Mouse (Mus musculus) kidney, embryonic 15.5 days (tissue): Measurements from ENCODE around the gene Pde8a. TPM values are rescaled to one million over a fixed set of nuclear protein-coding genes. Genes with fewer than 3 reads are reported as not detected.

Experiments
- ATAC-seq: fragments of 200-750 bp; cut with Nextera tagmentation; replicated peaks from 2 replicates; pipeline ENCODE4 v1.8.0; 2017; ENCODE audit warnings: moderate TSS enrichment; ENCODE audit not compliant: low FRiP score
- H3K27ac ChIP-seq: fragments of 300-500 bp; sonication (generic); 2 replicates; pipeline ENCODE4 v1.5.1; 2015; ENCODE audit warnings: mild to moderate bottlenecking, inconsistent platforms
- H3K27me3 ChIP-seq: fragments of 300-500 bp; sonication (generic); 2 replicates; pipeline ENCODE4 v1.6.1; 2015; ENCODE audit warnings: inconsistent platforms
- H3K36me3 ChIP-seq: fragments of 300-500 bp; sonication (generic); 2 replicates; pipeline ENCODE4 v1.6.1; 2015; ENCODE audit warnings: inconsistent platforms
- H3K4me1 ChIP-seq: fragments of 300-500 bp; sonication (generic); 2 replicates; pipeline ENCODE4 v1.6.1; 2015; ENCODE audit warnings: inconsistent platforms
- H3K4me2 ChIP-seq: fragments of 300-500 bp; sonication (generic); 2 replicates; pipeline ENCODE4 v1.6.1; 2015; ENCODE audit warnings: moderate library complexity, mild to moderate bottlenecking, inconsistent platforms
- H3K4me3 ChIP-seq: fragments of 300-500 bp; sonication (generic); replicated peaks from 2 replicates; pipeline ENCODE4 v1.5.1; 2015; ENCODE audit warnings: mild to moderate bottlenecking, inconsistent platforms
- H3K9ac ChIP-seq: fragments of 300-500 bp; sonication (generic); 2 replicates; pipeline ENCODE4 v1.6.1; 2015; ENCODE audit warnings: mild to moderate bottlenecking, inconsistent platforms
- H3K9me3 ChIP-seq: fragments of 300-500 bp; sonication (generic); replicated peaks from 2 replicates; pipeline ENCODE4 v1.6.1; 2016; ENCODE audit warnings: inconsistent platforms
- WGBS: fragments of 180-500 bp; shearing (Covaris S2); methylation state at CpG from one replicate; pipeline ENCODE4 v1.1.7; 2015; ENCODE audit warnings: mixed read lengths; 5-methylcytosine and 5-hydroxymethylcytosine counted together
- polyA plus RNA-seq: library from polyadenylated mRNA; unstranded; fragments of >200 nt; fragmentation: Nextera tagmentation; extraction: Ambion mirVana; gene quantifications from 2 replicates; pipeline ENCODE4 v1.2.1, GENCODE M21; 2015

The Pde8a gene
- polyA plus RNA-seq, 1 experiment from 2014 or later: 5.7 TPM

DNA sequence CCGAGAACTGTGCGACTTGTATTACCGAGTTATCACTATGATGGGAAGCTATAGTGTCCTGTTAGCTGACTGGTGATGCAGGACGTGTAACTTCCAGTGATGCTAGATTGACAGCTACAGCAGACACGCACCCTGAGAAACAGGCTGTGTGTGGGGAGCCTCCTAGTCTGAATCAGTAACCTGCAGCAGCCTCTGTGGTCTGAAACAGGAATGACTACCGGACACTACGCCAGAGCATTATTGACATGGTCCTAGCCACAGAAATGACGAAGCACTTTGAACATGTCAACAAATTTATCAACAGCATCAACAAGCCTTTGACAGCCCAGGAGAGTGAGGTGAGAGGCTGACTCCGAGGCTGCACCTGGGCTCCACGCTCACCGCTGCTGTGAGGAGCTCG, 112.6 kb downstream of the Pde8a start:
- Histone ChIP-seq H3K4me1 (no peaks in the 10 kb centered on the region), H3K27ac (no peak overlapping the region), H3K9ac (no peak overlapping the region), H3K9me3 (no peaks in the 10 kb centered on the region), H3K36me3 (peaks cover 24% of the 10 kb centered on the region), H3K4me3 (no peak overlapping the region), H3K4me2 (no peak overlapping the region), H3K27me3 (no peaks in the 10 kb centered on the region)
- ATAC-seq: no peak
- 88% methylated on average over 12 of the region's 12 CpGs for WGBS

- Histone ChIP-seq H3K9me3 (no peaks in the 10 kb centered on the region), H3K36me3 (peaks cover 24% of the 10 kb centered on the region), H3K27me3 (no peaks in the 10 kb centered on the region), H3K4me1 (no peaks in the 10 kb centered on the region), H3K4me3 (no peak overlapping the region), H3K27ac (no peak overlapping the region), H3K4me2 (no peak overlapping the region), H3K9ac (no peak overlapping the region)
- WGBS: 86% methylated on average over 6 of the region's 6 CpGs
- no peak for ATAC-seq
Measured at GRCm38 (mm10) chr7:81326859-81327258, 113.5 kb downstream of the Pde8a start.

- Histone ChIP-seq H3K4me2 (no peak overlapping the region), H3K27ac (no peak overlapping the region), H3K36me3 (peaks cover 28% of the 10 kb centered on the region), H3K9ac (no peak overlapping the region), H3K4me1 (no peaks in the 10 kb centered on the region), H3K9me3 (no peaks in the 10 kb centered on the region), H3K27me3 (no peaks in the 10 kb centered on the region), H3K4me3 (no peak overlapping the region)
- 87% methylated on average over 10 of the region's 10 CpGs for WGBS
- no peak for ATAC-seq
Measured at GRCm38 (mm10) chr7:81327661-81328060, 114.3 kb downstream of the Pde8a start.

DNA sequence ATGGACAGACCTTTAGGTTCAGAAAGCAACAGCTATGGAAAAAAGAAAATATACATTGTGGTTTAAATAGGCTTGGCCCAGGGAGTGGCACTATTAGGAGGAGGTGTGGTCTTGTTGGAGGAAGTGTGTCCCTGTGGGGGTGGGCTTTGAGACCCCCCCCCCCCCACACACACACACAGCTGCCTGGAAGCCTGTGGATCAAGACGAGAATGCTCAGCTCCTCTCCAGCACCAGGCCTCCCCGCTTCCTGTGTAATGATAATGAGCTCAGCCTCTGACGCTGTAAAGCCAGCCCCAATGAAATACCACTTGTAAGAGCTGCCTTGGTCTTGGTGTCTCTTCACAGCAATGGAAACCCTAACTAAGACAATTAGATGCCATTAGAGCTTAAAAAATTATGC, 117.4 kb downstream of the Pde8a start:
- no peak overlapping the region for H3K4me3 ChIP-seq
- H3K4me2 ChIP-seq: no peak overlapping the region
- WGBS: 17% methylated on average over 3 of the region's 3 CpGs
- peaks cover 52% of the 10 kb centered on the region for H3K36me3 ChIP-seq
- H3K9me3 ChIP-seq: no peaks in the 10 kb centered on the region
- no peak overlapping the region for H3K27ac ChIP-seq
- H3K27me3 ChIP-seq: no peaks in the 10 kb centered on the region
- H3K9ac ChIP-seq: no peak overlapping the region
- peaks cover under 1% of the 10 kb centered on the region; the same call in 1 of the 2 replicates for H3K4me1 ChIP-seq
- no peak for ATAC-seq

GRCm38 (mm10) chr7:81331851-81332250, 118.5 kb downstream of the Pde8a start:
- no peak overlapping the region for H3K4me3 ChIP-seq
- no peak overlapping the region for H3K4me2 ChIP-seq
- peak; percentile 55; the same call in 1 of the 2 replicates for ATAC-seq
- H3K36me3 ChIP-seq: peaks cover 61% of the 10 kb centered on the region
- no peak overlapping the region for H3K27ac ChIP-seq
- no peaks in the 10 kb centered on the region for H3K27me3 ChIP-seq
- H3K9me3 ChIP-seq: no peaks in the 10 kb centered on the region
- H3K4me1 ChIP-seq: peaks cover 4% of the 10 kb centered on the region; the same call in 1 of the 2 replicates
- H3K9ac ChIP-seq: no peak overlapping the region
- WGBS: 64% methylated on average over 7 of the region's 7 CpGs

DNA sequence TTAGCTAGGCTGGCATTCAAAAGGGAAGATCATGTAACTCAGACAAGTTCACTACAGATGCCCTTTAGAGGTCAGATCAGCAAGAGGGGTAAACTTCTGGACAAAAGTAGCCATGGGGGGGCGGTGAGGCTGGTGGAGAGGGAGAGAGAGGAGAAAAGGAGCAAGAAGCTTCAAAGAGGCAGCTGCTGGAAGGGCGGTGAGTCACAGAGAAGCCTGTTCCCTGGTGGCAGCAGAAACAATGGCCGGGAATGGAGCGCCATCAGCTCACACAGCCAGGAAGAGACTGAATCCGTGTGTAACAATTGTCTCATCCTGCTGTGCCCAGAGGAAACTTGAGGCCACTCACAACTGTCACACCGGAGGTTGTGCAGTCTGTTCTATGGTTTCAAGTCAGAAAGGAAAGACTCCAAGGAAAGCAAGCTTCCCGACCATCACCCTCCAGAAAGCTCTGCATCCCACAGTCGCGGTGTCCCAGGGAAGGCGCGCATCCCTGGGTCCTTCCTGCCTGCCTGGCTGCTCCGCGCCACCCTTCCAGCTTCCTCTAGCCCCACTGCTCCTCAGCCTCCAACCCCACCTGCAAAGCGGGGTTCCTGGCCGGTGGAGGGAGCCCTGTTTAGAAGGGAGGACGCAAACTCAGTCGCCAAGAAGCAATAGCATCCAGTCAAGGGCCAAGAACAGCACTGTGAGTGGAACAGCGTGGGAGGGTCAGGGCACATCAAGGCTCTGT, 122.5 kb downstream of the Pde8a start:
- H3K27me3 ChIP-seq: no peaks in the 10 kb centered on the region
- peak overlapping the region; percentile 84 for H3K27ac ChIP-seq
- no peak overlapping the region for H3K9ac ChIP-seq
- H3K4me2 ChIP-seq: no peak overlapping the region
- peaks cover 4% of the 10 kb centered on the region; the same call in 1 of the 2 replicates for H3K4me1 ChIP-seq
- peaks cover 77% of the 10 kb centered on the region for H3K36me3 ChIP-seq
- no peak for ATAC-seq
- 68% methylated on average over 18 of the region's 18 CpGs for WGBS
- H3K9me3 ChIP-seq: no peaks in the 10 kb centered on the region
- H3K4me3 ChIP-seq: no peak overlapping the region

- no peak for ATAC-seq
Measured at GRCm38 (mm10) chr7:81336432-81336786, 123.0 kb downstream of the Pde8a start.

DNA sequence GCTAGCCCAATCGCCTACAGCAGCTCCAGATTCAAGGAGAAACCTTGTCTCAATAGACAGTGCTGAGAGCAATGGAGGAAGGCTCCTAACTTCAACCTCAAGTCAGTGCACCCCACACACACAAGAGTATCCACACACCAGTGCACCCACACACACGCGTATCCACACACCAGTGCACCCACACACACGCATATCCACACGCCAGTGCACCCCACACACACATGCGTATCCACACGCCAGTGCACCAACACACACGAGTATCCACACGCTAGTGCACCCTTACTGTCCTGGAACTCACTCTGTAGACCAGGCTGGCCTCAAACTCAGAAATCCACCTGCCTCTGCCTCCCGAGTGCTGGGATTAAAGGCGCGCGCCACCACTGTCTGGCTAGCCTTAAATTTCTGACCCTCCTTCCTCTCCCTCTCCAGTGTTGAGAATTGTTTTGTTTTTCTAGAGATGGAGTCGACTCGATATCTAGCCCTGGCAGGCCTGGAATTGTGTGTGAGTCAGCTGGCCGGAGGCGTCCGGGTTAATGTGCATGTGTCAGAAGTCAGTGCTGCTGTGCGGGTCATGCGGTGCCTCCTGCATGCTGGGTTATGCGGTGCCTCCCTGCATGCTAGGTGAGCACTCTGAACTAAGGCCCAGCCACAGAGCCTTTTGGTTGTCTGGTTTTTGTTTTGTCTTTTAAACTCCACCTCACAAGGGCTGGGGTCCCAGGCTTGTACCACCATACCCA, 124.6 kb downstream of the Pde8a start:
- H3K27ac ChIP-seq: no peak overlapping the region
- H3K9ac ChIP-seq: no peak overlapping the region
- 96% methylated on average over 21 of the region's 21 CpGs for WGBS
- no peaks in the 10 kb centered on the region for H3K9me3 ChIP-seq
- no peaks in the 10 kb centered on the region for H3K27me3 ChIP-seq
- peaks cover 18% of the 10 kb centered on the region for H3K4me1 ChIP-seq
- no peak overlapping the region for H3K4me2 ChIP-seq
- no peak for ATAC-seq
- peaks cover 91% of the 10 kb centered on the region for H3K36me3 ChIP-seq
- no peak overlapping the region for H3K4me3 ChIP-seq

More at GRCm38 (mm10) chr7:81336432-81336786, 123.0 kb downstream of the Pde8a start:
- Histone ChIP-seq H3K4me3 (no peak overlapping the region), H3K9me3 (no peaks in the 10 kb centered on the region), H3K4me1 (peaks cover 5% of the 10 kb centered on the region; the same call in 1 of the 2 replicates), H3K27ac (peak overlapping the region; percentile 84), H3K9ac (no peak overlapping the region), H3K27me3 (no peaks in the 10 kb centered on the region), H3K4me2 (no peak overlapping the region), H3K36me3 (peaks cover 83% of the 10 kb centered on the region)
- WGBS: 43% methylated on average over 8 of the region's 8 CpGs

DNA sequence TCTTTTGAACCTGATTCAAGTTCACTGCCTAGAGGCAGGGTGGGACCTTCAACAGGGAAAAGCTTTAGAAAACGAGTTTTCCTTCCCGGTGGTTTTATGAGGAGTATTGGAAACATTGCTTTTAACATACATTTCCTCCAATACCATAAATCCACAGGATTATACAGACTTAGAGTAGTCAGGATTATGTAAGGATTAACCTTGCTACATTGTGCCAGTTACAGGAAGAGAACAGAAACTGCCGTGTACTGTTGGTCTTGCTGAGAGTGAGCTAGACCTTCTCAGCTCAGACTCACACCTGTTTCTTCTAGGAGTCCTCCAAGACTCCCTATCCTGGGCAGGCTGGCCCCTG, 125.1 kb downstream of the Pde8a start:
- 85% methylated on average over 3 of the region's 3 CpGs for WGBS
- Histone ChIP-seq H3K9me3 (no peaks in the 10 kb centered on the region), H3K4me3 (no peak overlapping the region), H3K27ac (no peak overlapping the region), H3K27me3 (no peaks in the 10 kb centered on the region), H3K36me3 (peaks cover 92% of the 10 kb centered on the region), H3K9ac (no peak overlapping the region), H3K4me2 (no peak overlapping the region), H3K4me1 (peaks cover 24% of the 10 kb centered on the region)
- no peak for ATAC-seq

DNA sequence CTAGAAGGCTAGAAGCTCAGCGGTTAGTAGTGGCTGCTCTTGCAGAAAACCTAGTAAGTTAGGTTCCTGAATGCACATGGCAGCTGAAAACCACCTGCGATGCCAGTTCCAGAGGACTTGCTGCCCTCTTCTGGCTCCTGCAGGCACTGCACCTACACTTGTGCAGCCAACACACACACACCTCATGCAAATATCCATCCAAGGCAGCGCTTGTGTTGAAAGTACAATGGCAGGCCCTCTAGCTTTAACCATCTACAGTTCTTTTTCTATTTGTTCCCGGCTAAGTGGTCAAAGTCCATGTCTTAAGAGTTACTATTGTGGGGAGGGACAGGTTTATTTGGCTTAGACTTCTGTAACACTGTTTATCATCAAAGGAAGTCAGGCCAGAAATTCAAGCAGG, 126.4 kb downstream of the Pde8a start:
- 79% methylated on average over 4 of the region's 4 CpGs for WGBS
- H3K9me3 ChIP-seq: no peaks in the 10 kb centered on the region
- H3K27me3 ChIP-seq: no peaks in the 10 kb centered on the region
- no peak overlapping the region for H3K9ac ChIP-seq
- H3K4me3 ChIP-seq: no peak overlapping the region
- ATAC-seq: no peak
- peaks cover 29% of the 10 kb centered on the region for H3K4me1 ChIP-seq
- H3K27ac ChIP-seq: no peak overlapping the region
- peaks cover 91% of the 10 kb centered on the region for H3K36me3 ChIP-seq
- no peak overlapping the region for H3K4me2 ChIP-seq

- no peak overlapping the region for H3K4me3 ChIP-seq
- 57% methylated on average over 3 of the region's 3 CpGs for WGBS
- no peaks in the 10 kb centered on the region for H3K27me3 ChIP-seq
- H3K27ac ChIP-seq: no peak overlapping the region
- peaks cover 28% of the 10 kb centered on the region for H3K4me1 ChIP-seq
- H3K36me3 ChIP-seq: peaks cover 74% of the 10 kb centered on the region
- ATAC-seq: no peak
- H3K9ac ChIP-seq: no peak overlapping the region
- H3K9me3 ChIP-seq: no peaks in the 10 kb centered on the region
- H3K4me2 ChIP-seq: 0 out of 2 replicates have a peak overlapping the region, but pooled peaks have one; percentile 14
Measured at GRCm38 (mm10) chr7:81341563-81341962, 128.2 kb downstream of the Pde8a start.

GRCm38 (mm10) chr7:81342356-81343094, 129.1 kb downstream of the Pde8a start:
- Histone ChIP-seq H3K9ac (peak overlapping the region; percentile 98), H3K27ac (no peak overlapping the region), H3K4me2 (peak overlapping the region; percentile 89), H3K9me3 (no peaks in the 10 kb centered on the region), H3K4me3 (peak overlapping the region; percentile 98), H3K36me3 (peaks cover 65% of the 10 kb centered on the region), H3K27me3 (no peaks in the 10 kb centered on the region), H3K4me1 (peaks cover 28% of the 10 kb centered on the region)
- no peak for ATAC-seq
- WGBS: 75% methylated on average over 8 of the region's 8 CpGs
